Mouse (Mus musculus): ENCODE measurements around the gene Noc3l. TPM values are rescaled to one million over a fixed set of nuclear protein-coding genes. Genes with fewer than 3 reads are reported as not detected.
A peak's percentile ranks its signal among the peaks of the same experiment; 100 is the strongest.

Gene Noc3l
- polyA plus RNA-seq, 1 experiment: 4.4 TPM

DNA sequence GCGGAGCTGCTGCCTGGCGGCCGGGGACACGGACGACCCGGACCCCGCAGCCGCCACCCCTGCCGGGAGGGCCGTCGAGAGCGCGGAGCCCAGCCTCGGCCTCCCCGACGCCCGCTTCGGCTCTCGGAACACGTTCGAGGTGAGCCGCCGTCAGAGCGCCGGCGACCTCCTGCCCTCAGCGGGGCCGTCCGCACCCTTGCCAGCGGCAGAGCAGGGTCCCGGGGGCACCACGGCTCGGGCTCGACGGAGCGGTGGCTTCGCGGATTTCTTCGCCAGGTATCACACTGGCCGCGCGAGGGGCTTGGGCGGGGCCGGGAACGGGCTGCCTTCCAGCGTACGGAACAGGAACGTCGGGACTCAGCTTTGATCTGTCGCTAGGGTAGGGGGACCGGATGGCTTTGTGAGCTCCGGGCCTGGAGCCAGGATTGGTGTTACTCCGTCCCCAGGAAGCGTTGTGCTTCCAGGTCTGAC is 18.2 kb upstream of the Noc3l start:
- Histone ChIP-seq H3K36me3 (ENCODE audit: control insufficient read depth, insufficient read depth) (no peaks in the 10 kb centered on the region), H3K79me2 (ENCODE audit: control insufficient read depth, insufficient read depth) (no peaks in the 10 kb centered on the region), H3K4me3 (ENCODE audit: insufficient read depth, poor library complexity, severe bottlenecking) (peak overlapping the region; percentile 38), H3ac (ENCODE audit: control insufficient read depth, insufficient read length, low read depth) (peak overlapping the region; percentile 39), H3K79me3 (ENCODE audit: low read depth) (no peaks in the 10 kb centered on the region), H3K27me3 (ENCODE audit: control insufficient read depth, insufficient read depth, insufficient read length) (peaks cover 20% of the 10 kb centered on the region)
- TF ChIP-seq MYOG (IDR thresholded peaks at IDR 0.05; ENCODE audit: control insufficient read depth, extremely low read depth, insufficient read length) (no peak), MYOD1 (IDR thresholded peaks at IDR 0.05; ENCODE audit: control insufficient read depth, insufficient read length, low read depth) (no peak), FOSL1 (IDR thresholded peaks at IDR 0.05; ENCODE audit: insufficient read depth, low read length, poor library complexity, severe bottlenecking) (no peak), USF1 (IDR thresholded peaks at IDR 0.05; ENCODE audit: low read depth) (no peak), MAX (IDR thresholded peaks at IDR 0.05) (no peak), CEBPB (IDR thresholded peaks at IDR 0.05; ENCODE audit: low read depth) (no peak), CTCF (IDR thresholded peaks at IDR 0.05; ENCODE audit: control insufficient read depth, insufficient read depth, insufficient read length) (no peak)

DNA sequence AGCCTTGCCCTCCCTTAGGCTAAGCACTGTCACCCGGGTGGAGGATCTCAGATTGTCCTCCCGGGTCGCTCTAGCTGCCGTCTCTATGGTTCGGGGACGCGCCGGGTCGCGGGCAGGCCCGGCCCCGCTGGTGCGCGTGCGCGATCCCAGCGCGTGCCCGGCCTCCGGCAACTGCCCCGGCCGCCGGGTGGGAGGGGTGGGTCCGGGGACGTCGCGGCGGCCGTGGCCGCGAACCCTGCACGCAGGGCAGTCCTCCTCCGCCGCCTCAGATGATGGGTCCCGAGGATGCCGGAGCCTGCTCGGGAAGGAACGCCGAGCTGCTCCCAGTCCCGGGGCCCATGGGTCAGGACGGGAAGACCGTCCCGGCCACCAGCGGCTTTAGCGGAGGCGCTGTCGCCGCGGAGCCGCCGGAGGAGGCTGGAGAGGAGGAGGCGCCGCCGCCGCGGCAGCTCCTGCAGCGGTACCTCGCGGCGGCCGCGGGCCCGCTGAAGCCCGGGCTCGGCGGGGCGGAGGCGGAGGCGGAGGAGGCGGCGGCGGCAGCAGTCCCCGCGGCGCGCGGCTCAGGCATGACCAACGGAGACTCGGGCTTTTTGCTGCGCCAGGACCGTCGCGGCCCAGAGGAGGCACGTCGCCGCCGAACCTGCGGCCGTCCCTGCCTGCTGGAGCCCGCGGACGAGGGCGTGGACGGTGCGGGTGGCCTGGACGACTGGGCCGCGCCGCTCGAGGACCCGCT is 17.6 kb upstream of the Noc3l start, which contains the start of gene Tbc1d12:
Gene Tbc1d12 (plus strand): TSS at position 142 of the 733 bp plus-strand sequence.
- H3K79me3 ChIP-seq (ENCODE audit: low read depth): no peaks in the 10 kb centered on the region
- no peaks in the 10 kb centered on the region for H3K36me3 ChIP-seq (ENCODE audit: control insufficient read depth, insufficient read depth)
- peak within 1 kb of the TSS; percentile 39 for H3ac ChIP-seq (ENCODE audit: control insufficient read depth, insufficient read length, low read depth)
- H3K27me3 ChIP-seq (ENCODE audit: control insufficient read depth, insufficient read depth, insufficient read length): peaks cover 23% of the 10 kb centered on the region
- no peaks in the 10 kb centered on the region for H3K79me2 ChIP-seq (ENCODE audit: control insufficient read depth, insufficient read depth)
- peak within 1 kb of the TSS; percentile 38 for H3K4me3 ChIP-seq (ENCODE audit: insufficient read depth, poor library complexity, severe bottlenecking)
- TF ChIP-seq MAX (IDR thresholded peaks at IDR 0.05): no peak
- no peak for TF ChIP-seq MYOG (IDR thresholded peaks at IDR 0.05; ENCODE audit: control insufficient read depth, extremely low read depth, insufficient read length)
- TF ChIP-seq CEBPB (IDR thresholded peaks at IDR 0.05; ENCODE audit: low read depth): no peak
- TF ChIP-seq MYOD1 (IDR thresholded peaks at IDR 0.05; ENCODE audit: control insufficient read depth, insufficient read length, low read depth): no peak
- TF ChIP-seq CTCF (IDR thresholded peaks at IDR 0.05; ENCODE audit: control insufficient read depth, insufficient read depth, insufficient read length): no peak
- TF ChIP-seq FOSL1 (IDR thresholded peaks at IDR 0.05; ENCODE audit: insufficient read depth, low read length, poor library complexity, severe bottlenecking): no peak
- no peak for TF ChIP-seq USF1 (IDR thresholded peaks at IDR 0.05; ENCODE audit: low read depth)

DNA sequence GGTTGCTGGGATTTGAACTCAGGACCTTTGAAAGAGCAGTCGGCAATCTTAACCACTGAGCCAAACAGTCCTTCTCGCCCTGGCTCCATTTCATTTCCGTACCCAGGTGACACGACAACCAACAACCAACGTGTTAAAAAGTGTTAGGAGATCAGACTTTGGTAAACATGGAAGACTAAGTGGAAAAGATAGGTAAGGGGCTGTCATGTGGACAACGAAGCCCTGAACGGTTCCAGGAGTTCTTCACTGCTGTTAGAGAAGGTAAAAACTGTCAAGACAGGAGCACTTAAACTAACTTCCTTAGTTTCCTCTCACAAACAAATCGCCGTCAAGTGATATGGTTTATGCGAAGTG is 17.0 kb upstream of the Noc3l start:
- Histone ChIP-seq H3K79me2 (ENCODE audit: control insufficient read depth, insufficient read depth) (no peaks in the 10 kb centered on the region), H3K36me3 (ENCODE audit: control insufficient read depth, insufficient read depth) (no peaks in the 10 kb centered on the region), H3ac (ENCODE audit: control insufficient read depth, insufficient read length, low read depth) (no peak overlapping the region), H3K4me3 (ENCODE audit: insufficient read depth, poor library complexity, severe bottlenecking) (peak overlapping the region; percentile 3), H3K79me3 (ENCODE audit: low read depth) (no peaks in the 10 kb centered on the region), H3K27me3 (ENCODE audit: control insufficient read depth, insufficient read depth, insufficient read length) (peaks cover 23% of the 10 kb centered on the region)
- TF ChIP-seq USF1 (IDR thresholded peaks at IDR 0.05; ENCODE audit: low read depth): no peak

DNA sequence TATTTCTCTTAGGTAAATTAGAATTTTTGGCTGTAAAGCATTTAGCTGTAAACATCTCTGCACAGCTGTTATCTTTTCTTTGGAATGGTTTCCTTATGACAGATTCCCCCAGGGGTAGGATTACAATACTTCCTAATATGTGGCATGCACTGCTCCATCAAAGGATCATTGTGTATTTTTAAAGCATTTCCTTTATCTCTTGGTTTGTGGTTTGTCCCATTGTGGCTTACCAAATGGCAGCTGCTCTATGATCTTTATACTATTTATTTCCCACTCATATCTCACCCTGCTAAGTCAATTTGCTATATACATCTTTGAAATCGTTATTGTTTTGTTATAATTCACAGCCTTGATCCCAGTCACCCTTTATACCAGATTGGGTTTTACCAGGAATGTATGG is 14.2 kb upstream of the Noc3l start:
- H3K4me3 ChIP-seq (ENCODE audit: insufficient read depth, poor library complexity, severe bottlenecking): no peak overlapping the region
- H3K79me3 ChIP-seq (ENCODE audit: low read depth): no peaks in the 10 kb centered on the region
- no peaks in the 10 kb centered on the region for H3K36me3 ChIP-seq (ENCODE audit: control insufficient read depth, insufficient read depth)
- no peaks in the 10 kb centered on the region for H3K79me2 ChIP-seq (ENCODE audit: control insufficient read depth, insufficient read depth)
- H3K27me3 ChIP-seq (ENCODE audit: control insufficient read depth, insufficient read depth, insufficient read length): peaks cover 26% of the 10 kb centered on the region
- H3ac ChIP-seq (ENCODE audit: control insufficient read depth, insufficient read length, low read depth): no peak overlapping the region
- TF ChIP-seq USF1 (IDR thresholded peaks at IDR 0.05; ENCODE audit: low read depth): no peak
- peak; percentile 76 for TF ChIP-seq MYOD1 (IDR thresholded peaks at IDR 0.05; ENCODE audit: control insufficient read depth, insufficient read length, low read depth)

DNA sequence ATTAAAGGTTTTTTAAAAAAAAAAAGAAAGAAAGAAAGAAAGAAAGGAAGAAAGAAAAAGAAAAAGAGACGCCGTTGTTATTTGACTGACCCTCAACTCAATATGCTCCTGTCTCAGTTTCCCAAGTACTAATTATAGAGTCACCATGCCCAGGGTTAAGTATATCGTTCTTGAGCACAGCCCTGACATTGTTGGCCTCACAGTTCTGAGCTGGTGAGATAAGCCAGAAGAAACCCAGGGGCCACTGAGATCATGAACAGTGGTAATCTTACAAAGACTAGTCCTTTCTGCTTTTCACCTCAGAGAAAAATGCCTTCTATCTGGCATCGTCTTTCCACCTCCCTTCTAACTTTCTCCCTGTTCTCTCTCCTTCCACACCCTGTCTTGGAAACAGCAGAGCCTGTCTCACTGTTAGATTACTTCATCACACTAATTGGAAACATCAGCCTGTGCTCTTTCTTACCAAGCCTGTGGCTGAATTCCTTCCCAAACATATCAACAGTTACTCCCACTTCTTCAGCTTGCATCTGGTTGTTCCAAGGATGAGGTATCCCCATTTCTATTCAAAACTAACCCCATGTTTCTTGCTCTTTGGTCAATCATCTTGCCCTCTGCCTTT is 1.3 kb upstream of the Noc3l start:
- Histone ChIP-seq H3K27me3 (ENCODE audit: control insufficient read depth, insufficient read depth, insufficient read length) (peaks cover 5% of the 10 kb centered on the region), H3ac (ENCODE audit: control insufficient read depth, insufficient read length, low read depth) (no peak overlapping the region), H3K79me3 (ENCODE audit: low read depth) (peaks cover 21% of the 10 kb centered on the region), H3K4me3 (ENCODE audit: insufficient read depth, poor library complexity, severe bottlenecking) (no peak overlapping the region), H3K36me3 (ENCODE audit: control insufficient read depth, insufficient read depth) (peaks cover 7% of the 10 kb centered on the region), H3K79me2 (ENCODE audit: control insufficient read depth, insufficient read depth) (peaks cover 34% of the 10 kb centered on the region)
- no peak for TF ChIP-seq FOSL1 (IDR thresholded peaks at IDR 0.05; ENCODE audit: insufficient read depth, low read length, poor library complexity, severe bottlenecking)
- TF ChIP-seq CEBPB (IDR thresholded peaks at IDR 0.05; ENCODE audit: low read depth): no peak
- no peak for TF ChIP-seq MYOG (IDR thresholded peaks at IDR 0.05; ENCODE audit: control insufficient read depth, extremely low read depth, insufficient read length)
- TF ChIP-seq CTCF (IDR thresholded peaks at IDR 0.05; ENCODE audit: control insufficient read depth, insufficient read depth, insufficient read length): no peak
- TF ChIP-seq MAX (IDR thresholded peaks at IDR 0.05): no peak
- TF ChIP-seq USF1 (IDR thresholded peaks at IDR 0.05; ENCODE audit: low read depth): no peak
- no peak for TF ChIP-seq MYOD1 (IDR thresholded peaks at IDR 0.05; ENCODE audit: control insufficient read depth, insufficient read length, low read depth)

GRCm38 (mm10) chr19:38819427-38819802 is 378 bp upstream of the Noc3l start:
- H3K4me3 ChIP-seq (ENCODE audit: insufficient read depth, poor library complexity, severe bottlenecking): peak overlapping the region; percentile 89
- no peak for TF ChIP-seq USF1 (IDR thresholded peaks at IDR 0.05; ENCODE audit: low read depth)
- TF ChIP-seq MYOD1 (IDR thresholded peaks at IDR 0.05; ENCODE audit: control insufficient read depth, insufficient read length, low read depth): no peak
- no peak for TF ChIP-seq CTCF (IDR thresholded peaks at IDR 0.05; ENCODE audit: control insufficient read depth, insufficient read depth, insufficient read length)
- TF ChIP-seq MYOG (IDR thresholded peaks at IDR 0.05; ENCODE audit: control insufficient read depth, extremely low read depth, insufficient read length): no peak
- TF ChIP-seq CEBPB (IDR thresholded peaks at IDR 0.05; ENCODE audit: low read depth): no peak
- no peak for TF ChIP-seq MAX (IDR thresholded peaks at IDR 0.05)
- no peak for TF ChIP-seq FOSL1 (IDR thresholded peaks at IDR 0.05; ENCODE audit: insufficient read depth, low read length, poor library complexity, severe bottlenecking)
- no peak overlapping the region for H3ac ChIP-seq (ENCODE audit: control insufficient read depth, insufficient read length, low read depth)
- no peaks in the 10 kb centered on the region for H3K27me3 ChIP-seq (ENCODE audit: control insufficient read depth, insufficient read depth, insufficient read length)
- H3K79me3 ChIP-seq (ENCODE audit: low read depth): peaks cover 21% of the 10 kb centered on the region
- peaks cover 34% of the 10 kb centered on the region for H3K79me2 ChIP-seq (ENCODE audit: control insufficient read depth, insufficient read depth)
- H3K36me3 ChIP-seq (ENCODE audit: control insufficient read depth, insufficient read depth): peaks cover 10% of the 10 kb centered on the region

Data from C2C12 (cell line).